21 mouse cellular contexts compared by ENCODE assay signal in genomic region chr5:36817738-36818137, GRCm38 (mm10). TPM values are rescaled to one million over a fixed set of nuclear protein-coding genes. Genes with fewer than 3 reads are reported as not detected.
A peak's percentile ranks its signal among the peaks of the same experiment; 100 is the strongest.
DNase-seq lines count a peak whose midpoint lies in the region; ATAC-seq and TF ChIP-seq lines count a peak whose summit lies in the region.
"Had no signal": no experiment of that assay in that cellular context is flagged by ENCODE, and none has a peak within 500 bp of the region (broad histone marks: within the 10 kb centered on the region; RNA-seq: fewer than 3 reads in every experiment).

No protein-coding gene starts in this region.

- no peak overlapping the region for H3K27ac ChIP-seq in liver, postnatal 0 days (ENCODE audit: low read depth)
- H3K27ac ChIP-seq: liver, embryonic 12.5 days; neural tube, embryonic 12.5 days had no signal

- H3K27me3 ChIP-seq in liver, postnatal 0 days (ENCODE audit: insufficient read depth, low read length), result no peaks in the 10 kb centered on the region
- H3K27me3 ChIP-seq: liver, embryonic 12.5 days; neural tube, embryonic 12.5 days had no signal

- TF ChIP-seq EP300 in liver, postnatal 0 days (IDR thresholded peaks at IDR 0.05; ENCODE audit: low read depth), result no peak

- 65% methylated on average over 3 of the region's 3 CpGs for WGBS in liver, postnatal 0 days (ENCODE audit: insufficient replicate concordance)

- TF ChIP-seq CTCF in liver, postnatal 0 days (IDR thresholded peaks at IDR 0.05; ENCODE audit: low read depth), result peak; percentile 25

- H3K36me3 ChIP-seq in liver, postnatal 0 days (replicated peaks; ENCODE audit: insufficient read depth, low read length), result peaks cover 60% of the 10 kb centered on the region

- peak; percentile 80 for DNase-seq in heart, adult 11 months
- no peak for DNase-seq in heart, postnatal 4 days
- no peak for DNase-seq in liver, postnatal 0 days
- no peak for DNase-seq in liver
- peak; percentile 50 for DNase-seq in ES-CJ7 (ENCODE audit: low read depth, low spot score)
- DNase-seq in mesoderm, embryonic 11.5 days (ENCODE audit: low read depth, low spot score), result peak; percentile 8
- no peak for DNase-seq in left cerebral cortex, postnatal 4 days
- DNase-seq: adrenal gland, postnatal 25 days; B cell, adult 2 months; cerebellum, adult 9-10 months; gastrocnemius, postnatal 25 days; heart, postnatal 14 days; thymus, postnatal 36 days had no signal

- intact Hi-C loops in left cerebral cortex, postnatal 4 days (cut with DNase I), result no loop called here

- no peak overlapping the region for H3K9ac ChIP-seq in liver, postnatal 0 days (replicated peaks)
- H3K9ac ChIP-seq: liver, embryonic 12.5 days; neural tube, embryonic 12.5 days had no signal

- no peaks in the 10 kb centered on the region for H3K9me3 ChIP-seq in liver, postnatal 0 days (ENCODE audit: low read length)
- H3K9me3 ChIP-seq: G1E; liver, embryonic 12.5 days; neural tube, embryonic 12.5 days had no signal

- ATAC-seq in liver, postnatal 0 days, result no peak
- ATAC-seq: activated CD4-positive, CD25-positive, alpha-beta regulatory T cell, adult 4 months; hindbrain, embryonic 16.5 days; liver, embryonic 12.5 days had no signal

- H3K4me2 ChIP-seq in liver, postnatal 0 days (ENCODE audit: low read depth, low read length), result no peak overlapping the region
- H3K4me2 ChIP-seq: liver, embryonic 12.5 days; neural tube, embryonic 12.5 days had no signal

- no peak overlapping the region for H3K4me3 ChIP-seq in liver, postnatal 0 days (ENCODE audit: low read depth, low read length)
- H3K4me3 ChIP-seq: liver, embryonic 12.5 days; neural tube, embryonic 12.5 days had no signal

- H3K4me1 ChIP-seq in liver, postnatal 0 days (ENCODE audit: insufficient read depth), result no peaks in the 10 kb centered on the region
- H3K4me1 ChIP-seq: liver, embryonic 12.5 days; neural tube, embryonic 12.5 days had no signal

RNA-seq across cellular contexts. Expression of gene Man2b2, which starts 12.7 kb away (rescaled TPM):
- 10 to 100 TPM; 19.2 to 19.7 TPM for total RNA-seq in heart, postnatal 4 days (2021)
- 15.2 and 17.0 TPM in 2 replicates for polyA plus RNA-seq in liver, postnatal 0 days (2015; fragmentation: Nextera tagmentation; extraction: Ambion mirVana)
- 10 to 100 TPM; 13.3 to 13.6 TPM for total RNA-seq in left cerebral cortex, postnatal 4 days (2021)

RNA-seq across cellular contexts. Expression of gene Mrfap1, which starts 21.2 kb away (rescaled TPM):
- total RNA-seq in heart, postnatal 4 days (2021), result 100 to 1,000 TPM; 306 to 323 TPM
- 153 and 164 TPM in 2 replicates for polyA plus RNA-seq in liver, postnatal 0 days (2015; fragmentation: Nextera tagmentation; extraction: Ambion mirVana)
- 100 to 1,000 TPM; 358 TPM for total RNA-seq in left cerebral cortex, postnatal 4 days (2021)

RNA-seq across cellular contexts. Expression of gene Ppp2r2c, which starts 50.6 kb away (rescaled TPM):
- under 1 TPM; 0.19 to 0.25 TPM for total RNA-seq in heart, postnatal 4 days (2021)
- polyA plus RNA-seq in liver, postnatal 0 days (2015; fragmentation: Nextera tagmentation; extraction: Ambion mirVana), result not detected in 2 replicates
- total RNA-seq in left cerebral cortex, postnatal 4 days (2021), result 100 to 1,000 TPM; 271 to 272 TPM
- total RNA-seq: megakaryocyte-erythroid progenitor cell, adult 5-6 weeks; monocyte, adult 5-6 weeks had no signal
- polyA plus RNA-seq: activated CD4-positive, CD25-positive, alpha-beta regulatory T cell, adult 4 months; G1E; kidney, embryonic 14.5 days had no signal

Comparison
In these comparisons a context has a peak if more than half of its experiments do, and no peak if none do; other contexts are left out.
1. DNase-seq: peak in heart, adult 11 months (single experiment), ES-CJ7 (single experiment) and mesoderm, embryonic 11.5 days (single experiment); none in heart, postnatal 4 days (single experiment), liver, postnatal 0 days (single experiment), liver (single experiment) and left cerebral cortex, postnatal 4 days (single experiment).
2. RNA of gene Ppp2r2c, which starts 50.6 kb away (total RNA-seq): 271 to 272 TPM in left cerebral cortex, postnatal 4 days; 0.19 to 0.25 TPM in heart, postnatal 4 days; every median in the first group is over 100 times any median in the second.